Mouse (Mus musculus): ENCODE data around the gene Itsn1. TPM values are rescaled to one million over a fixed set of nuclear protein-coding genes. Genes with fewer than 3 reads are reported as not detected.

Gene Itsn1
- polyA plus RNA-seq, 1 experiment from 2014 or later: 36.0 TPM

- ChIA-PET CTCF (no interaction called here), POLR2A (interaction anchor here (0.7 to 0.8 kb wide), 2 partner anchors 45 to 57 kb away, joined by 3 to 4 read pairs; no protein-coding TSS in a partner anchor)
- in situ Hi-C loops (cut with MboI; ENCODE audit: low pct_unique_long_range_greater_than_20kb): loop anchor here (25.0 kb wide), 1 partner anchor 732 kb away; the partner anchor contains the start of gene Rcan1
- DNase-seq (ENCODE audit: low read depth, low spot score): no peak
- no peak for TF ChIP-seq CTCF (IDR thresholded peaks at IDR 0.05)
- no peak for ATAC-seq
- H3K27me3 ChIP-seq: no peaks in the 10 kb centered on the region
Measured at GRCm38 (mm10) chr16:91730446-91730845, 1.4 kb downstream of the Itsn1 start.

DNA sequence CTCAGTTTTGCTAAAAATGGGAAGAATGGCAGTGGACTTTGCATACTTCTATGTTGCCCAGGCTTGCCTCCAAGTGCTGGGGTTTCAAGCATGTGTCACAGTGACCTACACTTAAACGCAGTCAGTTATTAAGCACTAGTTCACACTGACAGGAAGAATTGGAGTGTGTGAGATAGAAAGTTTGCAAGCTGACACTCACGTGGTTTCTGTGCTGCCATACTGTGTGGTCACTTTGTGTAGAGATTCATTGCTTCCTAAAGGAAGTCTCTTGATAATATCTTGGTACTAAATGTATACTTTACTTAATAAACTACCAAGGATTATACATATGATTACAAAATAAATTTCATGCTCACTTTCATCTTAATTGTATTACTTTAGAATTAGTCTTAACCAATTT is 3.7 kb downstream of the Itsn1 start:
- TF ChIP-seq CTCF (IDR thresholded peaks at IDR 0.05): no peak
- DNase-seq (ENCODE audit: low read depth, low spot score): no peak
- no peak for ATAC-seq
- POLR2A ChIA-PET: interaction anchor here (0.5 kb wide), 1 partner anchor 963 kb away, joined by 4 read pairs; no protein-coding TSS in a partner anchor
- in situ Hi-C loops (cut with MboI; ENCODE audit: low pct_unique_long_range_greater_than_20kb): loop anchor here (25.0 kb wide), 1 partner anchor 729 kb away; the partner anchor contains the start of gene Rcan1
- no peaks in the 10 kb centered on the region for H3K27me3 ChIP-seq
- CTCF ChIA-PET: no interaction called here

GRCm38 (mm10) chr16:91734771-91735170 is 5.7 kb downstream of the Itsn1 start:
- ATAC-seq: no peak
- no peak for DNase-seq (ENCODE audit: low read depth, low spot score)
- ChIA-PET CTCF (no interaction called here), POLR2A (no interaction called here)
- H3K27me3 ChIP-seq: no peaks in the 10 kb centered on the region
- TF ChIP-seq CTCF (IDR thresholded peaks at IDR 0.05): no peak
- in situ Hi-C loops (cut with MboI; ENCODE audit: low pct_unique_long_range_greater_than_20kb): loop anchor here (25.0 kb wide), 1 partner anchor 728 kb away; the partner anchor contains the start of gene Rcan1

- ChIA-PET CTCF (interaction anchor here (1.1 kb wide), 1 partner anchor 144 kb away, joined by 3 read pairs; no protein-coding TSS in a partner anchor), POLR2A (no interaction called here)
- DNase-seq (ENCODE audit: low read depth, low spot score) (no peak), ATAC-seq (no peak)
- in situ Hi-C loops (cut with MboI; ENCODE audit: low pct_unique_long_range_greater_than_20kb): loop anchor here (25.0 kb wide), 1 partner anchor 726 kb away; the partner anchor contains the start of gene Rcan1
- no peak for TF ChIP-seq CTCF (IDR thresholded peaks at IDR 0.05)
- H3K27me3 ChIP-seq: no peaks in the 10 kb centered on the region
Measured at GRCm38 (mm10) chr16:91736046-91736816, 7.2 kb downstream of the Itsn1 start.

DNA sequence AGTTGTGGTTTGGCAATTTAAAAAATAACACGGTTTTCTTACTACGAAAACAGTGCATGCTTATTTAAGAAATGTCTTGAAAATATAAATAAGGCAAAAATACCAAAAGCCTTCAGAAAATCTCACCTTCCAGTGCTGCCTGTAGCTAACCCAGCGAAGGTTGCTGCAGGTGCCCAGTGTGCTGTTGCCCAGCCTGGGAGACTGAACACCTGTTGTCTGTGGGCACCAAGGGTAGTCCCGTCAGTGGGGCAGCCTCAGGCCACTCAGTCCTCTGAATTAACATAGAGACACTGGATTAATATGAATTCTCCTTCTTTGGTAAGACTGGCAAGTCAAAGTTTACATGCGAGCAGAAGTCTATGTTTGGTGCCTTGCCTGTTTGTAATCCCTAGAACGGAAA is 9.4 kb downstream of the Itsn1 start:
- no peak for TF ChIP-seq CTCF (IDR thresholded peaks at IDR 0.05)
- DNase-seq (ENCODE audit: low read depth, low spot score) (no peak), ATAC-seq (no peak)
- CTCF ChIA-PET: no interaction called here
- POLR2A ChIA-PET: no interaction called here
- in situ Hi-C loops (cut with MboI; ENCODE audit: low pct_unique_long_range_greater_than_20kb): loop anchor here (25.0 kb wide), 1 partner anchor 724 kb away; the partner anchor contains the start of gene Rcan1
- H3K27me3 ChIP-seq: no peaks in the 10 kb centered on the region

- no peak for DNase-seq (ENCODE audit: low read depth, low spot score)
- no peaks in the 10 kb centered on the region for H3K27me3 ChIP-seq
- POLR2A ChIA-PET: interaction anchor here (1.1 kb wide), 1 partner anchor 26 kb away, joined by 3 read pairs; no protein-coding TSS in a partner anchor
- in situ Hi-C loops (cut with MboI; ENCODE audit: low pct_unique_long_range_greater_than_20kb): loop anchor here (25.0 kb wide), 1 partner anchor 722 kb away; the partner anchor contains the start of gene Rcan1
- no peak for TF ChIP-seq CTCF (IDR thresholded peaks at IDR 0.05)
- CTCF ChIA-PET: no interaction called here
- ATAC-seq: no peak
Measured at GRCm38 (mm10) chr16:91740184-91740917, 11.3 kb downstream of the Itsn1 start.

- TF ChIP-seq CTCF (IDR thresholded peaks at IDR 0.05): no peak
- ChIA-PET POLR2A (no interaction called here), CTCF (no interaction called here)
- no peaks in the 10 kb centered on the region for H3K27me3 ChIP-seq
- DNase-seq (ENCODE audit: low read depth, low spot score): no peak
- in situ Hi-C loops (cut with MboI; ENCODE audit: low pct_unique_long_range_greater_than_20kb): loop anchor here (25.0 kb wide), 1 partner anchor 721 kb away; the partner anchor contains the start of gene Rcan1
- no peak for ATAC-seq
Measured at GRCm38 (mm10) chr16:91740918-91741255, 11.8 kb downstream of the Itsn1 start.

- no peaks in the 10 kb centered on the region for H3K27me3 ChIP-seq
- no peak for TF ChIP-seq CTCF (IDR thresholded peaks at IDR 0.05)
- ChIA-PET CTCF (no interaction called here), POLR2A (no interaction called here)
- DNase-seq (ENCODE audit: low read depth, low spot score): no peak
- in situ Hi-C loops (cut with MboI; ENCODE audit: low pct_unique_long_range_greater_than_20kb): loop anchor here (25.0 kb wide), 1 partner anchor 719 kb away; the partner anchor contains the start of gene Rcan1
- ATAC-seq: no peak
Measured at GRCm38 (mm10) chr16:91743055-91743454, 14.0 kb downstream of the Itsn1 start.

DNA sequence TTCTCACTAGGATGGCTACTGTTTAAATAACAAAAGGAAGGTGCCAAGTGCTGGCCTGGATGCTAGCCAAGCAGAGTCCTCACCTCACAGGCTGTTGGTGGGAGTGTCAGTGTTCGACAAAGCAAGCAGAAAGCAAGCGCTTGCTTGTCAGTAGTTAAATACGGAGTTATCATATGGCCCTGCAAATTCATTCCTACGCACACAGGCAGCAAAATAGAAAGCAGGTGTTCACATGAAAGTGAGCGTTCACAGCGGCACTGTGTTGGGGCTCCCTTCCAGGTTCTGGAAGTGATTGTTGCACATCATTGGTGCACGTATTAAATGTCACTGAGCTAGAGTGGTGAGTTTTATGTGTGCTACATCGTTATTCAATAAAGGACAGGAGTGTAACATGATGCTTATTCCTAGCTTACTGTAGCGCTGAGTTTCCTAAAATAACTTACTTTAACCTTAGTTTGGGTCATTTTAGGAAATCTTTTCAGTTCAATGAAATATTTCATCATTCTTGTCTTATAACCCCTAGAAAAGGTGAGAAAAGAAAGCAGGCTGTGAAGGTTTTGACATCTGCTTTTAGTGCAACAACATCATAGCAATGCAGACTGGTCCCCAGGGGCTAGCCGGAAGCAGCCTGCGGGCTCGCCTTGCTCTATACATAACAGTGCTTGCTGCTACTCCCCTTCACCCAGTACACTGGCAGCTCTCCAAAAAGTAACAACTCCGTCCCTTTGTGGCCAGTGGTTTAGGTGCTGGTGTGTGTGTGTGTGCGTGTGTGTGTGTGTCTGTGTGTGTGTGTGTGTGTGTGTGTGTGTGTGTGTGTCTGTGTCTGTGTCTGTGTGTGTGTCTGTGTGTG is 17.2 kb downstream of the Itsn1 start:
- DNase-seq (ENCODE audit: low read depth, low spot score) (no peak), ATAC-seq (no peak)
- H3K27me3 ChIP-seq: no peaks in the 10 kb centered on the region
- CTCF ChIA-PET: no interaction called here
- TF ChIP-seq CTCF (IDR thresholded peaks at IDR 0.05): no peak
- POLR2A ChIA-PET: no interaction called here
- in situ Hi-C loops (cut with MboI; ENCODE audit: low pct_unique_long_range_greater_than_20kb): loop anchor here (25.0 kb wide), 1 partner anchor 716 kb away; the partner anchor contains the start of gene Rcan1

GRCm38 (mm10) chr16:91747567-91747966 is 18.5 kb downstream of the Itsn1 start:
- ChIA-PET CTCF (no interaction called here), POLR2A (no interaction called here)
- DNase-seq (ENCODE audit: low read depth, low spot score) (no peak), ATAC-seq (no peak)
- no peak for TF ChIP-seq CTCF (IDR thresholded peaks at IDR 0.05)
- no peaks in the 10 kb centered on the region for H3K27me3 ChIP-seq
- in situ Hi-C loops (cut with MboI; ENCODE audit: low pct_unique_long_range_greater_than_20kb): loop anchor here (25.0 kb wide), 1 partner anchor 715 kb away; the partner anchor contains the start of gene Rcan1
